Mouse (Mus musculus) B cell, adult 62 days (primary cell): Measurements from ENCODE around the gene Tsfm. TPM values are rescaled to one million over a fixed set of nuclear protein-coding genes. Genes with fewer than 3 reads are reported as not detected.

Experiments
- total RNA-seq: library from RNA; stranded (reverse); gene quantifications from 4 replicates; pipeline ENCODE4 v1.2.4, GENCODE M21; 2023

Gene Tsfm
- total RNA-seq, result 20.5 to 21.8 TPM (median 21.3 TPM) in 4 replicates

GRCm38 (mm10) chr10:127030336-127031296, at the start of gene Tsfm:
Gene Tsfm (minus strand): TSS chr10:127030840.

GRCm38 (mm10) chr10:127075080-127075479, 44.4 kb upstream of the Tsfm start, which contains the start of gene Agap2:
Gene Agap2 (plus strand): TSS chr10:127075284.

GRCm38 (mm10) chr10:127070190-127071121, 39.8 kb upstream of the Tsfm start, which contains the start of gene Tspan31:
Gene Tspan31 (minus strand): TSS chr10:127070264.

GRCm38 (mm10) chr10:127063239-127063872, 32.7 kb upstream of the Tsfm start, which contains the start of gene Cdk4:
Gene Cdk4 (plus strand): TSS chr10:127063534.

GRCm38 (mm10) chr10:127059968-127060916, 29.6 kb upstream of the Tsfm start, which contains the start of gene March9:
Gene March9 (minus strand): TSS chr10:127060184.

GRCm38 (mm10) chr10:127047954-127048353, 17.3 kb upstream of the Tsfm start, which contains the start of gene Cyp27b1:
Gene Cyp27b1 (plus strand): TSS chr10:127048250.

GRCm38 (mm10) chr10:127041274-127041766, 10.7 kb upstream of the Tsfm start, which contains the start of the genes Mettl1 and Eef1akmt3:
Gene Mettl1 (plus strand): TSS chr10:127041414.
Gene Eef1akmt3 (minus strand): TSS chr10:127041513.

GRCm38 (mm10) chr10:127000529-127000928, 30.1 kb downstream of the Tsfm start, which contains the start of gene Avil:
Gene Avil (plus strand): TSS chr10:127000709.

GRCm38 (mm10) chr10:126978277-126978994, 52.2 kb downstream of the Tsfm start, which contains the start of gene Ctdsp2:
Gene Ctdsp2 (plus strand): TSS chr10:126978717.

Other genes starting within 250 kb of the Tsfm start
- 6.1 to 7.8 TPM (median 7.4 TPM) in 4 replicates for gene Atp23, start 129.5 kb downstream of the Tsfm start, total RNA-seq
- gene Ctdsp2, start 52.1 kb downstream of the Tsfm start, total RNA-seq, result 45.1 to 53.9 TPM (median 51.9 TPM) in 4 replicates
- gene Avil, start 30.1 kb downstream of the Tsfm start, total RNA-seq, result 0.18 to 1.0 TPM (median 0.74 TPM) in 4 replicates
- 16.3 to 24.7 TPM (median 19.8 TPM) in 4 replicates for gene Mettl1, start 10.6 kb upstream of the Tsfm start, total RNA-seq
- 0.25 TPM in 1 of 4 replicates, not detected in the others for gene Eef1akmt3, start 10.7 kb upstream of the Tsfm start, total RNA-seq
- gene Cyp27b1, start 17.4 kb upstream of the Tsfm start, total RNA-seq, result 1.2 to 2.1 TPM in 2 of 4 replicates, not detected in the others
- gene March9, start 29.3 kb upstream of the Tsfm start, total RNA-seq, result 2.8 to 3.4 TPM (median 3.3 TPM) in 4 replicates
- 127 to 135 TPM (median 129 TPM) in 4 replicates for gene Cdk4, start 32.7 kb upstream of the Tsfm start, total RNA-seq
- gene Tspan31, start 39.4 kb upstream of the Tsfm start, total RNA-seq, result 20.0 to 26.6 TPM (median 22.0 TPM) in 4 replicates
- 97.5 to 109 TPM (median 105 TPM) in 4 replicates for gene Agap2, start 44.4 kb upstream of the Tsfm start, total RNA-seq
- gene Os9, start 90.3 kb upstream of the Tsfm start, total RNA-seq, result 80.1 to 89.5 TPM (median 81.2 TPM) in 4 replicates
- gene B4galnt1, start 134.4 kb upstream of the Tsfm start, total RNA-seq, result 467 to 503 TPM (median 480 TPM) in 4 replicates
- gene Slc26a10, start 149.8 kb upstream of the Tsfm start, total RNA-seq, result not detected in 4 replicates
- 0.33 TPM in 1 of 4 replicates, not detected in the others for gene Arhgef25, start 159.2 kb upstream of the Tsfm start, total RNA-seq
- 63.9 to 74.8 TPM (median 72.1 TPM) in 4 replicates for gene Dtx3, start 164.9 kb upstream of the Tsfm start, total RNA-seq
- gene Pip4k2c, start 180.7 kb upstream of the Tsfm start, total RNA-seq, result 61.9 to 65.3 TPM (median 63.0 TPM) in 4 replicates
- 0.33 to 0.85 TPM (median 0.48 TPM) in 4 replicates for gene Kif5a, start 232.5 kb upstream of the Tsfm start, total RNA-seq
- gene Dctn2, start 235.5 kb upstream of the Tsfm start, total RNA-seq, result 109 to 116 TPM (median 114 TPM) in 4 replicates